Mouse (Mus musculus): Measurements from ENCODE around the gene Rfxank.

DNA sequence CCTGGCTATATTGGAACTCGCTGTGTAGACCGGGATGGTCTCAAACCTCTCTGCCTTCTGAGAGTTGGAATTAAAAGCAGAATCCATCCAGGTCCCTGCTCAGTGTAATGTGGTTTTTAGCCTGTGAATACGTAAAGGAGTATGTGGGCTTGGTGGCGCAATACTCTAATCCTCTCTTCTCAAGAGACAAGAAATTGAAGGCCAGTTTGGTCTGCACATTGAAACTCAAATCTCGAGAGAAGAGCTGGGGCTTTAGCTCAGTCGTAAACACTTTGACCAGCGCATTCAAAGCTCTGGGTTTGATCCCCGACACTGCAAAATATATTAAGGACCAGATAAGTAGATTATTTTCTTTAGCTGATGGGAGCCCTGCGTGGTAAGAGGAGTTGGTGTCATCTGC is 1.0 kb upstream of the Rfxank start:
- TF ChIP-seq GATA1 (IDR thresholded peaks at IDR 0.05; ENCODE audit: low read length), result no peak
- TF ChIP-seq TAL1 (IDR thresholded peaks at IDR 0.05; ENCODE audit: low read length), result no peak
